Mouse (Mus musculus) retina, embryonic 14.5 days (tissue): ENCODE results near the gene Grpel1.

Experiments used
- DNase-seq: peaks from one replicate; pipeline ENCODE4 v3.0.0-alpha.2; 2015; ENCODE audit warnings: low spot score

Grpel1 gene

DNA sequence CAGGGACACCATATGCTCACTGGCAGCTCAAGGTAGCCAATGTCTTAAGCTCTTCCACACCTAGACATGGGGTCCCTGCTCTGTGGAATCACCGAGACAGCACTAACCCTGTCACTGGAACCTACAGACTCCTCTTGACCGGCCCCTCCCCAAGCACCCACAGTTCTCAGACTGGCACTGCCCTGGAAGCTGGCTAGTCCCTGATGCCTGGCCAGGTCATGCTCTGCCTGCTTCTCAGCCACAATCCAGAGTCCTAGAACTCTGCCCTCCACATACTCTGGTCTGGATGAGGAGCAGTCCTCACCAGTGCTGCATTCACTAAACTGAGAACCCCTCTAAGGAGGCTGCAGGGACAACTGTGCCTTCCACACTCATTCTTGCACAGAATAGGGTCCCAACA lies 46.2 kb downstream of the Grpel1 start:
- no peak for DNase-seq

DNA sequence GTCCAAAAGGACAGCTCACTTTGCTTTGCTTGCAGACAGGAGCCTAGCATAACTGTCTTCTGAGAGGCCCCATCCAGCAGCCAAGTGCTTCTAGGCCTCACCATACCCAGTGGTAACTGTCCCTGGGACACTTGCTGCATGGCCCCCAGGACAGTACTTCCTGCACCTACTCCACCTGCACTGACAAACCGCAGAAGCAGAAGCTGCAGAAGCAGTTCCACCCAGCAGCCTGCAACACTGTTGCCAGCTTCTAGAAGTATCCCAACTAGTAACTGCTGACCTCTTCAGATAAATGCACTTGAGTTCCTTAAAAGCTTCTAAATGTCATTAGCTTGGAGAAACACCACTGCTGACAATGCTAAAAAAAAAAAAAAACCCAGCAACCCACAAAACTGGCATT lies 50.3 kb downstream of the Grpel1 start:
- no peak for DNase-seq

DNA sequence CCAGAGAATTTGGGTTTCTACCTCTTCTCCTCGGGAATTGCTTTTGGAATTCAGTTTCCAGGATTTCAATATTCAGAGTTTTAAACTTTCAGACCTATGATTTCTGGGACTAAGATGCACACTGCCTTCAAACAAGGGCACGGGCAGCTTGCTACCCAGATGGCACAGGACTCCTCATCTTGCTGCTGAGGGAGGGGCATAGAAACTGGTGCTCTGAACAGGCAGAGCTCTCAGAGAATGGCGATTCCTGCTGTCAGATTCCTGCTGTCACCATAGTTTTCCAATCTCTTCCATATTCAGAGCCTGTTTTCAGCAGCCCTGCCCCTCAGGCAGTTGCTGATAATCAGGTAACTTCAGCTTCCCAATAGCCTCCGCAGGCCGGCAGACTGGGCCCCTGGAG lies 50.8 kb downstream of the Grpel1 start:
- DNase-seq, result no peak

- DNase-seq, result no peak
Observed at GRCm38 (mm10) chr5:36517596-36517995, 52.8 kb downstream of the Grpel1 start.

- DNase-seq, result no peak
Observed at GRCm38 (mm10) chr5:36519751-36520150, 55.0 kb downstream of the Grpel1 start.

DNA sequence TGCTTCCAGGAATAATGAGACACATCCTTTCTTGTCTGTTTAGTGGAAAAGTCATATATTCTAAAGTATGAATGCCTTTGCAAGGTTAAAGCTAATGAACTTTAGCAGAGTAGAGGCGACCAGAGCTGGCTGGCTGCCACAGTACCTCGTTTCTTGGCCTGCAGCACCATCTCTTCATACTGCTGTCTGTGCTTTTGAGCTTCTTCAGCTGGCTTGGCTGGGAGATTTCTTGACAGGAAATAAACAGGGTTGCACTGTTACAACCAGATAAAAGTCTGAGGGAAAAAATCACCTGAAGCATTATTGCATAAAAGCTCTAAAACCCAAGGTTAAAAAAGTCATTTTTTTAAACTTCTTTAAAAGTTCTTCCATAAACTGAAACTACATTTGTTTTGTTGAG lies 58.0 kb downstream of the Grpel1 start:
- no peak for DNase-seq

- DNase-seq, result no peak
Observed at GRCm38 (mm10) chr5:36523219-36523703, 58.5 kb downstream of the Grpel1 start.
